In genomic region chr3:142294616-142295286, GRCm38 (mm10) we compare ENCODE assay signal across 8 mouse cellular contexts.
A peak's percentile ranks its signal among the peaks of the same experiment; 100 is the strongest.
DNase-seq lines count a peak whose midpoint lies in the region; ATAC-seq and TF ChIP-seq lines count a peak whose summit lies in the region.

No protein-coding gene starts in this region.

- H3K4me2 ChIP-seq in hindbrain, postnatal 0 days (ENCODE audit: low read depth, low read length): no peak overlapping the region
- H3K4me2 ChIP-seq in lung, embryonic 15.5 days: no peak overlapping the region

- H3K27me3 ChIP-seq in hindbrain, postnatal 0 days (ENCODE audit: insufficient read depth, low read length): no peaks in the 10 kb centered on the region
- no peaks in the 10 kb centered on the region for H3K27me3 ChIP-seq in lung, embryonic 15.5 days

- TF ChIP-seq POLR2A in cortical plate, adult 2 months (IDR thresholded peaks at IDR 0.05; ENCODE audit: extremely low read depth, insufficient read depth, low read length): no peak

- peak; percentile 87 for ATAC-seq in hindbrain, postnatal 0 days
- ATAC-seq in lung, embryonic 15.5 days (ENCODE audit: borderline replicate concordance, extremely low read depth, low FRiP score, low TSS enrichment): peak; percentile 62; the same call in 1 of the 2 replicates

- WGBS in hindbrain, postnatal 0 days: 18% methylated on average over 7 of the region's 7 CpGs
- WGBS in lung, embryonic 15.5 days: 21% methylated on average over 7 of the region's 7 CpGs

- peak; percentile 26; the same call in 1 of the 2 replicates for TF ChIP-seq CTCF in cortical plate, adult 2 months (IDR thresholded peaks at IDR 0.05; ENCODE audit: extremely low read depth, insufficient read depth, low read length)
- peak; percentile 87 for TF ChIP-seq CTCF in hindbrain, postnatal 0 days (IDR thresholded peaks at IDR 0.05; ENCODE audit: low read depth)

- H3K27ac ChIP-seq in ES-E14 (ENCODE audit: insufficient read depth, low read depth, low read length, poor library complexity, severe bottlenecking): no peak overlapping the region
- H3K27ac ChIP-seq in cortical plate, adult 2 months (ENCODE audit: insufficient read depth, low read length): no peak overlapping the region
- H3K27ac ChIP-seq in hindbrain, postnatal 0 days: no peak overlapping the region
- no peak overlapping the region for H3K27ac ChIP-seq in lung, embryonic 15.5 days

- H3K36me3 ChIP-seq in ES-E14 (ENCODE audit: control insufficient read depth, insufficient read depth, low read length, poor library complexity, severe bottlenecking): no peaks in the 10 kb centered on the region
- no peaks in the 10 kb centered on the region for H3K36me3 ChIP-seq in hindbrain, postnatal 0 days (ENCODE audit: insufficient read depth, low read length)
- H3K36me3 ChIP-seq in lung, embryonic 15.5 days: no peaks in the 10 kb centered on the region

- H3K4me3 ChIP-seq in ES-E14 (ENCODE audit: insufficient read depth in 1 of 2, low read depth in 1 of 2, low read length in 2 of 2, poor library complexity in 1 of 2, severe bottlenecking in 1 of 2): no peak overlapping the region
- H3K4me3 ChIP-seq in cortical plate, adult 2 months (ENCODE audit: insufficient read depth, low read length): no peak overlapping the region
- H3K4me3 ChIP-seq in hindbrain, postnatal 0 days (ENCODE audit: low read length): no peak overlapping the region
- no peak overlapping the region for H3K4me3 ChIP-seq in lung, embryonic 15.5 days

- H3K4me1 ChIP-seq in ES-E14 (ENCODE audit: control insufficient read depth in 2 of 2, insufficient read depth in 2 of 2, low read length in 2 of 2, poor library complexity in 1 of 2): no peaks in the 10 kb centered on the region
- no peaks in the 10 kb centered on the region for H3K4me1 ChIP-seq in cortical plate, adult 2 months (ENCODE audit: control insufficient read depth, insufficient read depth, low read length)
- no peaks in the 10 kb centered on the region for H3K4me1 ChIP-seq in hindbrain, postnatal 0 days (ENCODE audit: insufficient read depth, low read length)
- no peaks in the 10 kb centered on the region for H3K4me1 ChIP-seq in lung, embryonic 15.5 days

- peak; percentile 76 for DNase-seq in kidney, adult 9 months
- no peak for DNase-seq in kidney, postnatal 4 days
- peak; percentile 30 for DNase-seq in ES-E14 (ENCODE audit: low read depth, low spot score)
- peak; percentile 87 for DNase-seq in hindbrain, postnatal 0 days (ENCODE audit: low spot score)
- peak; percentile 62 for DNase-seq in skeletal muscle tissue, adult 2 months (ENCODE audit: low read depth, low spot score)
- no peak for DNase-seq in urinary bladder, postnatal 10 days (ENCODE audit: low spot score)

- in situ Hi-C loops in ES-E14 (cut with MboI; ENCODE audit: low sequenced_read_pairs in 2 of 2, unreplicated experiment in 2 of 2): loop anchor here in 1 of 2 experiments (10.0 kb wide), 1 partner anchor 180 kb away; no protein-coding TSS in a partner anchor

- H3K9ac ChIP-seq in ES-E14 (ENCODE audit: insufficient read depth, low read depth, low read length, poor library complexity, severe bottlenecking): no peak overlapping the region
- no peak overlapping the region for H3K9ac ChIP-seq in hindbrain, postnatal 0 days (replicated peaks; ENCODE audit: low read length)
- no peak overlapping the region for H3K9ac ChIP-seq in lung, embryonic 15.5 days

- no peaks in the 10 kb centered on the region for H3K9me3 ChIP-seq in ES-E14 (ENCODE audit: control insufficient read depth, insufficient read depth, low read depth, low read length)
- no peaks in the 10 kb centered on the region for H3K9me3 ChIP-seq in hindbrain, postnatal 0 days (ENCODE audit: low read length)
- H3K9me3 ChIP-seq in lung, embryonic 15.5 days: no peaks in the 10 kb centered on the region

TF ChIP-seq in ES-E14, 5 proteins besides CTCF, POLR2A, EP300 and RAD21:
- TF ChIP-seq MAFK (IDR thresholded peaks at IDR 0.05; ENCODE audit: insufficient read depth, low read depth, low read length): no peak
- peak; percentile 60; the same call in 1 of the 2 replicates for TF ChIP-seq ZC3H11A (IDR thresholded peaks at IDR 0.05; ENCODE audit: borderline replicate concordance, low read depth, low read length)

Comparison
In these comparisons a context has a peak if more than half of its experiments do, and no peak if none do; other contexts are left out.
1. DNase-seq: peak in kidney, adult 9 months (single experiment), ES-E14 (single experiment), hindbrain, postnatal 0 days (single experiment) and skeletal muscle tissue, adult 2 months (single experiment); none in kidney, postnatal 4 days (0 of 2) and urinary bladder, postnatal 10 days (single experiment).